Mouse (Mus musculus) mouse trophoblast stem cell (cell line): ENCODE results near the gene Cartpt.
"Not testable (repeated sequence)": the region's sequence is repeated elsewhere in the genome, so short reads cannot be mapped to it uniquely, and the experiment has no call there.

Experiments used
- in situ Hi-C, 2 experiments: fragments of 300-500 bp; cut with MseI, MboI; formaldehyde crosslinking; loops; 2 replicates in 1 of 2; 3 replicates in 1 of 2; pipeline ENCODE4 v1.15.1; 2025

Gene Cartpt

GRCm38 (mm10) chr13:99855229-99855628 is 45.7 kb downstream of the Cartpt start:
- in situ Hi-C loops: no loop called here

DNA sequence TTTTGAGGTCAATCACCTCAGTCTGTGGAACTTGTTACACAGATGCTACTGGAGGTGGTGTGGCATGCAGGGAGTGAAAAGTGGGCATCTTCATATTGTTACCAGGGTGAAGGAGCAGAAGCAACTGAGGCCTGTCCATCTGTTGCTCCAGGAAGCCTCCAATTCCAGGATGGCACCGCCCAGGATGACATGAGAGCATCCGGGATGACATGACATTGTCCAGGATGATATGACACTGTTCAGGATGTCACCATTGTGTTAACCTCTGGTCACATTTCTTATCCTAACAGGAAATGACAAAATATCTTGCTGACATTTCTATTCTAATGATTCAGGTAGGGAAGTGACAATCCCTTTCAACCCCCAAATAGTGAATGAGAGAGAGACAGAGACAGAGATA is 47.8 kb downstream of the Cartpt start:
- in situ Hi-C loops: no loop called here

GRCm38 (mm10) chr13:99852416-99852815 is 48.5 kb downstream of the Cartpt start:
- in situ Hi-C loops: not testable (repeated sequence)

- in situ Hi-C loops: no loop called here
Observed at GRCm38 (mm10) chr13:99851026-99851425, 49.9 kb downstream of the Cartpt start.

GRCm38 (mm10) chr13:99849597-99849996 is 51.3 kb downstream of the Cartpt start:
- in situ Hi-C loops: loop anchor here in 1 of 2 experiments (25.0 kb wide), 1 partner anchor 462 kb away; no protein-coding TSS in a partner anchor
